In the genomic region with DNA sequence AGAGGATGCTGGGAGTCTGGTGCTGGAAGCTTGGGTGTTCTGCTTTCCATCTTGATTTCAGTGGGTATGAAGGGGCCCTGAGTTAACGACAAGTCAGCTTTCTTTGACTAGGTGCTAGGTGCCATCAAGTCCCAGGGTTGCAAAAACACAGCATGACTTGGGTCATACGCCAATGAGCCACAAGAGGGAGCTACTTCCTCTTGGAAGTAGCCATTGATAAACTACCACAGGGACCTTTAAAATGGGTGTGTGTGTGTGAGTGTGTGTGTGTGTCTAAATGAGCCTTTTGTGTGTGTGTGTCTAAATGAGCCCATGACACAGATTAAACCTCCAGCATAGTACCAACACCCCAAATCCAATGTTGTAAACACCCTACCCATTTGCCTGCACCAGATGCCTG, we compare ENCODE assay signal across 8 mouse cellular contexts.
A peak's percentile ranks its signal among the peaks of the same experiment; 100 is the strongest.
DNase-seq lines count a peak whose midpoint lies in the region; ATAC-seq and TF ChIP-seq lines count a peak whose summit lies in the region.

No protein-coding gene starts in this region.

- POLR2A ChIA-PET in Patski (lab: Charles Lee) = interaction anchor here (0.6 to 0.7 kb wide), 2 partner anchors 70 to 323 kb away, joined by 3 to 4 read pairs; no protein-coding TSS in a partner anchor

- no peaks in the 10 kb centered on the region for H3K36me3 ChIP-seq in intestine, embryonic 15.5 days

- 7% methylated on average over 2 of the region's 2 CpGs for WGBS in intestine, embryonic 15.5 days

- intact Hi-C loops in left cerebral cortex, postnatal 25 days (cut with DNase I) = loop anchor here (1.0 to 10.0 kb wide), 3 partner anchors 282 to 502 kb away; partner anchors contain the start of gene Msrb2

- DNase-seq in 3T3-L1 (ENCODE audit: low read depth, low spot score) (peak; percentile 76), Patski (ENCODE audit: low read depth, low spot score) (no peak)
- DNase-seq in cerebellum, postnatal 10 days = peak; percentile 82 to 87
- peak; percentile 64 to 72 for DNase-seq in frontal cortex, postnatal 25 days (ENCODE audit: low spot score in 2 of 2)
- peak; percentile 77 to 78 for DNase-seq in left cerebral cortex, postnatal 25 days (ENCODE audit: low spot score in 2 of 2)
- DNase-seq in natural killer cell, adult 2 months (ENCODE audit: low spot score in 2 of 2) = peak; percentile 48 to 74
- peak; percentile 59 to 86 for DNase-seq in thymus, postnatal 10 days (ENCODE audit: low spot score in 2 of 2)

- in situ Hi-C loops in Patski (cut with MboI; ENCODE audit: low pct_unique_long_range_greater_than_20kb) = loop anchor here (5.0 kb wide), 2 partner anchors 120 to 405 kb away; no protein-coding TSS in a partner anchor

- no peak for ATAC-seq in Patski
- ATAC-seq in intestine, embryonic 15.5 days = peak; percentile 45; the same call in 1 of the 2 replicates

- H3K27me3 ChIP-seq in Patski = no peaks in the 10 kb centered on the region
- H3K27me3 ChIP-seq in intestine, embryonic 15.5 days (replicated peaks) = no peaks in the 10 kb centered on the region

- H3K4me3 ChIP-seq in intestine, embryonic 15.5 days (replicated peaks) = no peak overlapping the region

- no peaks in the 10 kb centered on the region for H3K4me1 ChIP-seq in intestine, embryonic 15.5 days (replicated peaks)

- H3K9ac ChIP-seq in intestine, embryonic 15.5 days = no peak overlapping the region

- CTCF ChIA-PET in Patski (lab: Charles Lee) = interaction anchor here (0.6 to 1.7 kb wide), 12 partner anchors 13 to 404 kb away, joined by 3 to 6 read pairs (median 3); no protein-coding TSS in a partner anchor

- peak; percentile 79 for TF ChIP-seq CTCF in Patski (IDR thresholded peaks at IDR 0.05)

- no peaks in the 10 kb centered on the region for H3K9me3 ChIP-seq in intestine, embryonic 15.5 days

- H3K27ac ChIP-seq in intestine, embryonic 15.5 days = no peak overlapping the region

- H3K4me2 ChIP-seq in intestine, embryonic 15.5 days (replicated peaks) = no peak overlapping the region
